Mouse (Mus musculus) kidney, adult 2 months (tissue): Measurements from ENCODE around the gene Cyp2c40. TPM values are rescaled to one million over a fixed set of nuclear protein-coding genes. Genes with fewer than 3 reads are reported as not detected.
"Not testable (repeated sequence)": the region's sequence is repeated elsewhere in the genome, so short reads cannot be mapped to it uniquely, and the experiment has no call there.

Experiments used
- DNase-seq: peaks from one replicate; pipeline ENCODE4 v3.0.0; 2021
- H3K27ac ChIP-seq: fragments of 200-500 bp; 2 replicates; pipeline ENCODE4 v1.5.1; 2012; ENCODE audit warnings: low read depth, low read length, control low read depth, inconsistent platforms; ENCODE audit not compliant: insufficient read depth
- H3K27me3 ChIP-seq: fragments of 200-500 bp; replicated peaks from 2 replicates; pipeline ENCODE4 v1.6.1; 2012; ENCODE audit warnings: mild to moderate bottlenecking, moderate library complexity, low read length, inconsistent platforms; ENCODE audit not compliant: control insufficient read depth, insufficient read depth
- H3K36me3 ChIP-seq: fragments of 200-500 bp; 2 replicates; pipeline ENCODE4 v1.6.1; 2012; ENCODE audit warnings: mild to moderate bottlenecking, moderate library complexity, low read length, inconsistent platforms; ENCODE audit not compliant: control insufficient read depth, insufficient read depth
- H3K4me1 ChIP-seq: fragments of 200-500 bp; 2 replicates; pipeline ENCODE4 v1.6.1; 2011; ENCODE audit warnings: low read length; ENCODE audit not compliant: control insufficient read depth, insufficient read depth
- H3K4me3 ChIP-seq: fragments of 200-500 bp; 2 replicates; pipeline ENCODE4 v1.5.1; 2011; ENCODE audit warnings: mild to moderate bottlenecking, low read depth, low read length, control low read depth; ENCODE audit not compliant: insufficient read depth
- CTCF ChIP-seq: fragments of 200-500 bp; conservative IDR thresholded peaks from 2 replicates; pipeline ENCODE4 v1.5.1; 2011; ENCODE audit warnings: low read depth, mild to moderate bottlenecking, control low read depth, low read length, moderate library complexity, mixed read lengths; ENCODE audit not compliant: insufficient read depth, insufficient read length
- POLR2A ChIP-seq: fragments of 200-500 bp; IDR thresholded peaks from one replicate; pipeline ENCODE4 v1.6.1; 2011; ENCODE audit warnings: low read depth, low read length, control low read depth
- WGBS: fragments of 180-500 bp; shearing (Covaris S2); methylation state at CpG from one replicate; pipeline ENCODE4 v1.1.7; 2018; 5-methylcytosine and 5-hydroxymethylcytosine counted together
- polyA plus RNA-seq: library from polyadenylated mRNA; depleted of rRNA; stranded (reverse); fragments of >200 nt; gene quantifications from 2 replicates; pipeline ENCODE4 v1.2.3, GENCODE M21; 2012; rRNA removed

The Cyp2c40 gene
- not detected in 2 replicates for polyA plus RNA-seq

GRCm38 (mm10) chr19:39812714-39813113 lies at the start of gene Cyp2c40:
TSS of gene Cyp2c40 (minus strand) at chr19:39812814.
- H3K27me3 ChIP-seq, H3K36me3 ChIP-seq, H3K4me3 ChIP-seq, H3K4me1 ChIP-seq, H3K27ac ChIP-seq, DNase-seq: not testable (repeated sequence)
- WGBS: 88% methylated on average over 3 of the region's 3 CpGs

GRCm38 (mm10) chr19:39820931-39821330 lies 8.3 kb upstream of the Cyp2c40 start:
- peak; percentile 80 for DNase-seq
- not testable (repeated sequence) for H3K4me3 ChIP-seq, H3K4me1 ChIP-seq, H3K27ac ChIP-seq, H3K27me3 ChIP-seq, H3K36me3 ChIP-seq
- WGBS: 57% methylated on average over 2 of the region's 2 CpGs

- DNase-seq, H3K27ac ChIP-seq, H3K36me3 ChIP-seq, H3K27me3 ChIP-seq, H3K4me1 ChIP-seq, H3K4me3 ChIP-seq: not testable (repeated sequence)
- 91% methylated on average over 1 of the region's 1 CpGs for WGBS
These were observed 3.8 kb upstream of the Cyp2c40 start for GRCm38 (mm10) chr19:39816400-39816799.

GRCm38 (mm10) chr19:39815991-39816390 lies 3.4 kb upstream of the Cyp2c40 start:
- H3K27ac ChIP-seq, H3K4me3 ChIP-seq, H3K27me3 ChIP-seq, H3K4me1 ChIP-seq, DNase-seq, H3K36me3 ChIP-seq: not testable (repeated sequence)
- 71% methylated on average over 4 of the region's 4 CpGs for WGBS

GRCm38 (mm10) chr19:39785458-39785857 lies 27.2 kb downstream of the Cyp2c40 start:
- not testable (repeated sequence) for H3K4me1 ChIP-seq, H3K27me3 ChIP-seq, H3K27ac ChIP-seq, H3K36me3 ChIP-seq, H3K4me3 ChIP-seq
- WGBS: 75% methylated on average over 2 of the region's 2 CpGs
- peak; percentile 43 for DNase-seq
- TF ChIP-seq CTCF: peak; percentile 16; the same call in 1 of the 2 replicates

- H3K4me1 ChIP-seq: no peaks in the 10 kb centered on the region
- TF ChIP-seq CTCF (no peak), POLR2A (no peak)
- no peaks in the 10 kb centered on the region for H3K27me3 ChIP-seq
- no peaks in the 10 kb centered on the region for H3K36me3 ChIP-seq
- H3K4me3 ChIP-seq: no peak overlapping the region
- H3K27ac ChIP-seq: no peak overlapping the region
- DNase-seq: no peak
- WGBS: 22% methylated on average over 1 of the region's 1 CpGs
These were observed 67.3 kb downstream of the Cyp2c40 start for GRCm38 (mm10) chr19:39745357-39745756.

GRCm38 (mm10) chr19:39744361-39744760 lies 68.3 kb downstream of the Cyp2c40 start:
- 58% methylated on average over 1 of the region's 1 CpGs for WGBS
- H3K27ac ChIP-seq, H3K27me3 ChIP-seq, DNase-seq, H3K4me3 ChIP-seq, H3K36me3 ChIP-seq, H3K4me1 ChIP-seq: not testable (repeated sequence)

- no peak for DNase-seq
- TF ChIP-seq CTCF (no peak), POLR2A (no peak)
- no peaks in the 10 kb centered on the region for H3K27me3 ChIP-seq
- no peak within 1 kb of the TSS for H3K27ac ChIP-seq
- H3K36me3 ChIP-seq: no peaks in the 10 kb centered on the region
- H3K4me3 ChIP-seq: no peak within 1 kb of the TSS
- 69% methylated on average over 2 of the region's 2 CpGs for WGBS
- H3K4me1 ChIP-seq: no peaks in the 10 kb centered on the region
These were observed 71.7 kb downstream of the Cyp2c40 start, which contains the start of gene Cyp2c68 for GRCm38 (mm10) chr19:39740920-39741319. TSS of gene Cyp2c68 (minus strand) at chr19:39741054.

Other genes starting within 250 kb of the Cyp2c40 start
- gene Cyp2c67, start 163.8 kb downstream of the Cyp2c40 start, polyA plus RNA-seq: not detected in 2 replicates
- 0.35 and 0.64 TPM in 2 replicates for gene Cyp2c68, start 71.8 kb downstream of the Cyp2c40 start, polyA plus RNA-seq
- gene Cyp2c69, start 74.0 kb upstream of the Cyp2c40 start, polyA plus RNA-seq: 0.83 and 0.99 TPM in 2 replicates
- 0.04 TPM in 1 of 2 replicates, not detected in the other for gene Cyp2c37, start 179.6 kb upstream of the Cyp2c40 start, polyA plus RNA-seq